Mouse (Mus musculus): Measurements from ENCODE around the gene Mtor. TPM values are rescaled to one million over a fixed set of nuclear protein-coding genes. Genes with fewer than 3 reads are reported as not detected.
A peak's percentile ranks its signal among the peaks of the same experiment; 100 is the strongest.

Mtor gene
- polyA plus RNA-seq, 1 experiment from 2014 or later, result 28.2 TPM

GRCm38 (mm10) chr4:148429121-148429520 lies 19.3 kb upstream of the Mtor start:
- H3K27ac ChIP-seq, result no peak overlapping the region
- no peak for ATAC-seq (ENCODE audit: low FRiP score, low read depth)
- H3K36me3 ChIP-seq, result no peaks in the 10 kb centered on the region
- no peak overlapping the region for H3K4me2 ChIP-seq (replicated peaks)
- no peak overlapping the region for H3K4me3 ChIP-seq
- H3K9ac ChIP-seq, result no peak overlapping the region
- WGBS, result 80% methylated on average over 11 of the region's 11 CpGs
- H3K9me3 ChIP-seq, result no peaks in the 10 kb centered on the region
- H3K27me3 ChIP-seq (replicated peaks), result no peaks in the 10 kb centered on the region
- peaks cover 13% of the 10 kb centered on the region; the same call in 1 of the 2 replicates for H3K4me1 ChIP-seq

GRCm38 (mm10) chr4:148429686-148430085 lies 18.7 kb upstream of the Mtor start:
- Histone ChIP-seq H3K36me3 (no peaks in the 10 kb centered on the region), H3K27ac (no peak overlapping the region), H3K9ac (no peak overlapping the region), H3K27me3 (replicated peaks) (no peaks in the 10 kb centered on the region), H3K9me3 (no peaks in the 10 kb centered on the region), H3K4me3 (no peak overlapping the region), H3K4me2 (replicated peaks) (no peak overlapping the region), H3K4me1 (peaks cover 13% of the 10 kb centered on the region; the same call in 1 of the 2 replicates)
- ATAC-seq (ENCODE audit: low FRiP score, low read depth), result peak; percentile 41; the same call in 1 of the 2 replicates
- WGBS, result 24% methylated on average over 6 of the region's 6 CpGs

- WGBS, result 84% methylated on average over 11 of the region's 11 CpGs
These were observed 17.4 kb upstream of the Mtor start for GRCm38 (mm10) chr4:148430880-148431519.

GRCm38 (mm10) chr4:148432488-148432887 lies 15.9 kb upstream of the Mtor start:
- 0 out of 2 replicates have a peak, but pooled peaks cover 4% of the 10 kb centered on the region for H3K4me1 ChIP-seq
- H3K4me2 ChIP-seq (replicated peaks), result no peak overlapping the region
- H3K27ac ChIP-seq, result no peak overlapping the region
- no peaks in the 10 kb centered on the region for H3K9me3 ChIP-seq
- 84% methylated on average over 4 of the region's 4 CpGs for WGBS
- ATAC-seq (ENCODE audit: low FRiP score, low read depth), result no peak
- H3K9ac ChIP-seq, result no peak overlapping the region
- no peak overlapping the region for H3K4me3 ChIP-seq
- H3K36me3 ChIP-seq, result peaks cover 4% of the 10 kb centered on the region; the same call in 1 of the 2 replicates
- no peaks in the 10 kb centered on the region for H3K27me3 ChIP-seq (replicated peaks)

More at GRCm38 (mm10) chr4:148430880-148431519, 17.4 kb upstream of the Mtor start:
- H3K27me3 ChIP-seq (replicated peaks), result no peaks in the 10 kb centered on the region
- H3K4me3 ChIP-seq, result no peak overlapping the region
- H3K9me3 ChIP-seq, result no peaks in the 10 kb centered on the region
- no peak for ATAC-seq (ENCODE audit: low FRiP score, low read depth)
- H3K4me2 ChIP-seq (replicated peaks), result no peak overlapping the region
- no peak overlapping the region for H3K9ac ChIP-seq
- H3K4me1 ChIP-seq, result 0 out of 2 replicates have a peak, but pooled peaks cover 6% of the 10 kb centered on the region
- H3K36me3 ChIP-seq, result peaks cover 1% of the 10 kb centered on the region; the same call in 1 of the 2 replicates
- H3K27ac ChIP-seq, result no peak overlapping the region

GRCm38 (mm10) chr4:148433336-148433735 lies 15.1 kb upstream of the Mtor start:
- H3K27ac ChIP-seq, result no peak overlapping the region
- WGBS, result 86% methylated on average over 18 of the region's 18 CpGs

GRCm38 (mm10) chr4:148433813-148434212 lies 14.6 kb upstream of the Mtor start:
- no peak overlapping the region for H3K4me2 ChIP-seq (replicated peaks)
- H3K27me3 ChIP-seq (replicated peaks), result no peaks in the 10 kb centered on the region
- WGBS, result 81% methylated on average over 5 of the region's 5 CpGs
- no peak overlapping the region for H3K9ac ChIP-seq
- H3K4me3 ChIP-seq, result no peak overlapping the region
- ATAC-seq (ENCODE audit: low FRiP score, low read depth), result no peak
- no peaks in the 10 kb centered on the region for H3K9me3 ChIP-seq
- H3K27ac ChIP-seq, result no peak overlapping the region
- H3K36me3 ChIP-seq, result peaks cover 4% of the 10 kb centered on the region; the same call in 1 of the 2 replicates
- no peaks in the 10 kb centered on the region for H3K4me1 ChIP-seq

More at GRCm38 (mm10) chr4:148433336-148433735, 15.1 kb upstream of the Mtor start:
- H3K9ac ChIP-seq, result no peak overlapping the region
- peaks cover 4% of the 10 kb centered on the region; the same call in 1 of the 2 replicates for H3K36me3 ChIP-seq
- H3K9me3 ChIP-seq, result no peaks in the 10 kb centered on the region
- no peak overlapping the region for H3K4me3 ChIP-seq
- no peak for ATAC-seq (ENCODE audit: low FRiP score, low read depth)
- no peaks in the 10 kb centered on the region for H3K27me3 ChIP-seq (replicated peaks)
- no peaks in the 10 kb centered on the region for H3K4me1 ChIP-seq
- no peak overlapping the region for H3K4me2 ChIP-seq (replicated peaks)

GRCm38 (mm10) chr4:148434554-148434953 lies 13.9 kb upstream of the Mtor start:
- no peak for ATAC-seq (ENCODE audit: low FRiP score, low read depth)
- H3K36me3 ChIP-seq, result peaks cover 4% of the 10 kb centered on the region; the same call in 1 of the 2 replicates
- H3K9ac ChIP-seq, result no peak overlapping the region
- H3K4me2 ChIP-seq (replicated peaks), result no peak overlapping the region
- no peaks in the 10 kb centered on the region for H3K4me1 ChIP-seq
- no peaks in the 10 kb centered on the region for H3K9me3 ChIP-seq
- no peak overlapping the region for H3K27ac ChIP-seq
- H3K4me3 ChIP-seq, result no peak overlapping the region
- no peaks in the 10 kb centered on the region for H3K27me3 ChIP-seq (replicated peaks)
- WGBS, result 81% methylated on average over 4 of the region's 4 CpGs

- Histone ChIP-seq H3K9me3 (no peaks in the 10 kb centered on the region), H3K27me3 (replicated peaks) (no peaks in the 10 kb centered on the region), H3K27ac (no peak overlapping the region), H3K4me1 (no peaks in the 10 kb centered on the region), H3K9ac (peak overlapping the region; percentile 9; the same call in 1 of the 2 replicates), H3K4me3 (no peak overlapping the region), H3K4me2 (replicated peaks) (no peak overlapping the region), H3K36me3 (peaks cover 4% of the 10 kb centered on the region; the same call in 1 of the 2 replicates)
- 88% methylated on average over 3 of the region's 3 CpGs for WGBS
- no peak for ATAC-seq (ENCODE audit: low FRiP score, low read depth)
These were observed 13.3 kb upstream of the Mtor start for GRCm38 (mm10) chr4:148435106-148435505.

GRCm38 (mm10) chr4:148435657-148436330 lies 12.6 kb upstream of the Mtor start:
- Histone ChIP-seq H3K9ac (peak overlapping the region; percentile 9; the same call in 1 of the 2 replicates), H3K9me3 (no peaks in the 10 kb centered on the region), H3K4me2 (replicated peaks) (no peak overlapping the region), H3K4me3 (no peak overlapping the region), H3K27ac (no peak overlapping the region), H3K36me3 (peaks cover 7% of the 10 kb centered on the region; the same call in 1 of the 2 replicates), H3K4me1 (no peaks in the 10 kb centered on the region), H3K27me3 (replicated peaks) (no peaks in the 10 kb centered on the region)
- 60% methylated on average over 6 of the region's 6 CpGs for WGBS
- no peak for ATAC-seq (ENCODE audit: low FRiP score, low read depth)

- H3K27me3 ChIP-seq (replicated peaks), result no peaks in the 10 kb centered on the region
- H3K4me1 ChIP-seq, result peaks cover 18% of the 10 kb centered on the region
- 0 out of 2 replicates have a peak, but pooled peaks cover 3% of the 10 kb centered on the region for H3K36me3 ChIP-seq
- 93% methylated on average over 5 of the region's 5 CpGs for WGBS
- no peak overlapping the region for H3K9ac ChIP-seq
- no peak for ATAC-seq (ENCODE audit: low FRiP score, low read depth)
- no peaks in the 10 kb centered on the region for H3K9me3 ChIP-seq
- no peak overlapping the region for H3K4me2 ChIP-seq (replicated peaks)
- H3K27ac ChIP-seq, result no peak overlapping the region
- H3K4me3 ChIP-seq, result no peak overlapping the region
These were observed 6.5 kb upstream of the Mtor start for GRCm38 (mm10) chr4:148441931-148442330.

GRCm38 (mm10) chr4:148442598-148442997 lies 5.8 kb upstream of the Mtor start:
- WGBS, result 91% methylated on average over 7 of the region's 7 CpGs
- 0 out of 2 replicates have a peak, but pooled peaks cover 3% of the 10 kb centered on the region for H3K36me3 ChIP-seq
- H3K4me1 ChIP-seq, result peaks cover 18% of the 10 kb centered on the region
- ATAC-seq (ENCODE audit: low FRiP score, low read depth), result no peak
- no peak overlapping the region for H3K4me3 ChIP-seq
- H3K27me3 ChIP-seq (replicated peaks), result no peaks in the 10 kb centered on the region
- H3K9me3 ChIP-seq, result no peaks in the 10 kb centered on the region
- H3K4me2 ChIP-seq (replicated peaks), result no peak overlapping the region
- no peak overlapping the region for H3K27ac ChIP-seq
- no peak overlapping the region for H3K9ac ChIP-seq

GRCm38 (mm10) chr4:148444250-148444967 lies 4.0 kb upstream of the Mtor start, which contains the start of gene Ubiad1:
Gene Ubiad1 (minus strand): TSS chr4:148444771.
- peak within 1 kb of the TSS; percentile 82 for H3K9ac ChIP-seq
- H3K4me2 ChIP-seq (replicated peaks), result peak within 1 kb of the TSS; percentile 80
- H3K4me3 ChIP-seq, result peak within 1 kb of the TSS; percentile 78
- ATAC-seq (ENCODE audit: low FRiP score, low read depth), result peak; percentile 23; the same call in 1 of the 2 replicates
- peaks cover 24% of the 10 kb centered on the region for H3K4me1 ChIP-seq
- H3K27ac ChIP-seq, result no peak within 1 kb of the TSS
- H3K27me3 ChIP-seq (replicated peaks), result no peaks in the 10 kb centered on the region
- under 1% methylated on average over 46 of the region's 46 CpGs for WGBS
- H3K9me3 ChIP-seq, result no peaks in the 10 kb centered on the region
- H3K36me3 ChIP-seq, result 0 out of 2 replicates have a peak, but pooled peaks cover 3% of the 10 kb centered on the region
